Mouse (Mus musculus): ENCODE measurements around the gene Trp73.

DNA sequence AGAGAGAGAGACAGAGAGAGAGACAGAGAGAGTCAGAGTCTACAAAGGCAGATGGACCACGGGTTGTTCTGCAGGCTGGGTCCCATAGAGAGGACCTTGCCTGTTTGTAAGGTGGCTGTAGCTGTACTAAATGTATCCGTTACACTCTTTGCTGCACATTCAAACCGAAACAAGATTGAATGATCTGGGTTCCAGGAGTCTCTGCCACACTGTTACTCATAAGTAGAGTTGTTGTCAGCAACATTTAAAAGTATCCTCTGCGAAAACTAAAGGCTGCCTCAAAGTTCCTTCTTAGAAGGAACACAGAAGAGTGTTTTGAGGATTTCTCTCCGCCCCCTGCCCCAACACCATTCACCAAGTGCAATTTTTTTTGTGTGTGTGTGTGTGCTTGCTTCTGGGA lies 2.9 kb downstream of the Trp73 start:
- TF ChIP-seq CTCF (IDR thresholded peaks at IDR 0.05; ENCODE audit: low read depth) (no peak), EP300 (optimal IDR thresholded peaks at IDR 0.05) (no peak)
